Mouse (Mus musculus) hindbrain, embryonic 11.5 days (tissue): Measurements from ENCODE around the gene Gm21704. TPM values are rescaled to one million over a fixed set of nuclear protein-coding genes. Genes with fewer than 3 reads are reported as not detected.
"Not testable (repeated sequence)": the region's sequence is repeated elsewhere in the genome, so short reads cannot be mapped to it uniquely, and the experiment has no call there.

ENCODE experiments used
- ATAC-seq: fragments of 200-750 bp; cut with Nextera tagmentation; 2 replicates; pipeline ENCODE4 v1.8.0; 2017; ENCODE audit warnings: mild to moderate bottlenecking, moderate TSS enrichment, moderate library complexity; ENCODE audit not compliant: low FRiP score
- DNase-seq: peaks from one replicate; pipeline ENCODE4 v3.0.0-alpha.2; 2015; ENCODE audit warnings: low spot score
- H3K27ac ChIP-seq: fragments of 300-500 bp; sonication (generic); 2 replicates; pipeline ENCODE4 v1.5.1; 2014; ENCODE audit warnings: mild to moderate bottlenecking, low read depth, low read length
- H3K27me3 ChIP-seq: fragments of 300-500 bp; sonication (generic); 2 replicates; pipeline ENCODE4 v1.6.1; 2014; ENCODE audit warnings: mild to moderate bottlenecking, low read length, moderate library complexity, mixed read lengths; ENCODE audit not compliant: control insufficient read depth, insufficient read depth
- H3K36me3 ChIP-seq: fragments of 300-500 bp; sonication (generic); 2 replicates; pipeline ENCODE4 v1.6.1; 2014; ENCODE audit warnings: mild to moderate bottlenecking, low read length, moderate library complexity, mixed read lengths; ENCODE audit not compliant: control insufficient read depth, insufficient read depth
- H3K4me1 ChIP-seq: fragments of 300-500 bp; sonication (generic); replicated peaks from 2 replicates; pipeline ENCODE4 v1.6.1; 2014; ENCODE audit warnings: low read length, mixed read lengths; ENCODE audit not compliant: control insufficient read depth, insufficient read depth
- H3K4me2 ChIP-seq: fragments of 300-500 bp; sonication (generic); replicated peaks from 2 replicates; pipeline ENCODE4 v1.6.1; 2014; ENCODE audit warnings: mild to moderate bottlenecking, low read depth, low read length
- H3K4me3 ChIP-seq: fragments of 300-500 bp; sonication (generic); 2 replicates; pipeline ENCODE4 v1.5.1; 2014; ENCODE audit warnings: low read depth, low read length
- H3K9ac ChIP-seq: fragments of 300-500 bp; sonication (generic); 2 replicates; pipeline ENCODE4 v1.6.1; 2014; ENCODE audit warnings: low read depth, low read length
- H3K9me3 ChIP-seq: fragments of 300-500 bp; sonication (generic); 2 replicates; pipeline ENCODE4 v1.6.1; 2016; ENCODE audit warnings: low read length; ENCODE audit not compliant: control insufficient read depth
- WGBS: fragments of 180-500 bp; shearing (Covaris S2); extraction: QIAGEN DNeasy Blood & Tissue Kit; methylation state at CpG from one replicate; pipeline ENCODE4 v1.1.7; 2014; 5-methylcytosine and 5-hydroxymethylcytosine counted together
- polyA plus RNA-seq: library from polyadenylated mRNA; unstranded; fragments of >200 nt; fragmentation: Nextera tagmentation; extraction: Ambion mirVana; gene quantifications from 2 replicates; pipeline ENCODE4 v1.2.1, GENCODE M21; 2014

Gm21704 gene
- polyA plus RNA-seq, result not detected in 2 replicates

GRCm38 (mm10) chrY:3410067-3410466 lies at the start of gene Gm21704, which contains the start of gene Gm21708:
Gm21704 (minus strand) TSS chrY:3410167.
Gm21708 (minus strand) TSS chrY:3410167.
- WGBS, result no CpG with 5 or more reads among the region's 9 CpGs
- H3K4me2 ChIP-seq, H3K27me3 ChIP-seq, H3K9ac ChIP-seq, H3K4me1 ChIP-seq, H3K4me3 ChIP-seq, DNase-seq, H3K36me3 ChIP-seq, ATAC-seq, H3K9me3 ChIP-seq, H3K27ac ChIP-seq: not testable (repeated sequence)

GRCm38 (mm10) chrY:3345229-3345628 lies 64.7 kb downstream of the Gm21704 start, which contains the start of gene Gm21693:
Gm21693 (minus strand) TSS chrY:3345329.
- H3K27me3 ChIP-seq, H3K4me1 ChIP-seq, H3K4me2 ChIP-seq, H3K36me3 ChIP-seq, H3K4me3 ChIP-seq, H3K9ac ChIP-seq, DNase-seq, H3K9me3 ChIP-seq, ATAC-seq, H3K27ac ChIP-seq: not testable (repeated sequence)
- no CpG with 5 or more reads among the region's 9 CpGs for WGBS

- H3K27me3 ChIP-seq, ATAC-seq, H3K4me3 ChIP-seq, H3K36me3 ChIP-seq, H3K9ac ChIP-seq, DNase-seq, H3K9me3 ChIP-seq, H3K4me1 ChIP-seq, H3K27ac ChIP-seq, H3K4me2 ChIP-seq: not testable (repeated sequence)
- WGBS, result no CpG with 5 or more reads among the region's 11 CpGs
Observed at GRCm38 (mm10) chrY:3340661-3341060, 69.3 kb downstream of the Gm21704 start.

Other genes starting within 250 kb of the Gm21704 start
- gene Gm21677, start 103.7 kb downstream of the Gm21704 start, polyA plus RNA-seq, result not detected in 2 replicates
- not detected in 2 replicates for gene Gm21693, start 64.8 kb downstream of the Gm21704 start, polyA plus RNA-seq
- not detected in 2 replicates for gene Gm21708, start within 50 bp of the Gm21704 start, polyA plus RNA-seq